Mouse (Mus musculus): ENCODE results near the gene Trpm2.
"Not testable (repeated sequence)": the region's sequence is repeated elsewhere in the genome, so short reads cannot be mapped to it uniquely, and the experiment has no call there.

Trpm2 gene

GRCm38 (mm10) chr10:77978351-77979350, 8.3 kb upstream of the Trpm2 start, which contains the start of gene 1810043G02Rik:
Gene 1810043G02Rik, plus strand, starts transcription at chr10:77978524.
- DNase-seq (ENCODE audit: low spot score) = peak; percentile 100

GRCm38 (mm10) chr10:77976458-77977150, 6.2 kb upstream of the Trpm2 start:
- DNase-seq (ENCODE audit: low spot score) = no peak

DNA sequence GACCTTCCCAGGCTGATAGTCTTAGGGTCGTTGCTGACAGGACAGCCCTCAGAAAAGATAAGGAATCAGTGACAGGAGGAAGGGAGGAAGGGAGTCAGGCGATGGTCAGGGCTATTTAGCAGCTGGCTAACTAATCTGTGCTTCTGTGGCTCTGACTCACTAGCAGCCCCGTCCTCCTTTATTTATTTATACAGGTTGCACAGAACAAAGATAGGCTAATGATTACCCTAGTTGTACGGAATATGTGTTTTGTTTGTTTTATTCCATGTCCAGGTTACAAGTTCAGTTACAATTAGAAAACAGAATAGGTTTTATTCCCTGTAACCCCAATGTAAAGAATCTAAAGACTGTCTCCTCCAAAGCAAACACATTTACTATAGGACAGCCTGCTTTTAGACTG, 5.3 kb upstream of the Trpm2 start:
- DNase-seq (ENCODE audit: low spot score) = no peak

GRCm38 (mm10) chr10:77974811-77975210, 4.4 kb upstream of the Trpm2 start:
- no peak for DNase-seq (ENCODE audit: low spot score)

- DNase-seq (ENCODE audit: low spot score) = no peak
Observed at GRCm38 (mm10) chr10:77974323-77974722, 4.0 kb upstream of the Trpm2 start.

DNA sequence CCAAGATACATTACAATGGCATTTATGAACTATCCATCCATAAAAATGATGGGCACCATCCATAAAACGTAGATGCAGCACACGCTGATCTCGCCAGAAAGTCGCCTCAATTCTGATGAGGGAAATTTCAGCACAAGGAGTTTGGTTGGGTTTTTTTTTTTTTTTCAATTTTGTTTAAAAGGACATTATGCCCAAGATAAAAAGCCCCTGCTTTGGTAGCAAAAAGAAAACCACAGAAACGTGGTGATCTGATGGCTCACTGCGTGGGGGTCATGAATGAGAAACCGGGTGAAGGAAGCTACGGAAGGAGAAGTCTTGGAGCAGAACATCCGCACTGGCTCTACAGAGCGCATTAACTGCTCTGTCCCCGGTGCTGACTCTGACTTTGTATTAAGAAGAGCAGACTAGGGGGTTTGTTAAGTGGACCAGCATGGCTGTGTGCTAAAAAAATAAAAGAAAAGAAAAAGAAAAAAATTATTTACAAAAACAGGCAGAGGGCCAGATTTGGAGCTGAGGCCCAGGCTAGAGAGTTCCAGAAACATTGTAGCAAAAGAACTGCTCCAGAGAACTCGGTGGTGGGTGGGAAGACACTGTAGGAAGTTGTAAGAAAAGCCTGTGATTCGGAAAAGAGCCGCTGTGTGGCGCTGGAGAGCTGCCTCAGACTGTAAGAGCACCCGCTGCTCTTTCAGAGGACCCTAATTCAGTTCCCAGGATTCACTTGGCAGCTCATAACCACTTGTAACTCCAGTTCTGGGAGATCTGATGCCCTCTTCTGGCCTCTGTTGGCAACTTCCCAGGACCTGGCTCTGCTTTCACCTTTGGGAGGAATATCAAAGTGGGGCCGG, 1.6 kb upstream of the Trpm2 start:
- DNase-seq (ENCODE audit: low spot score) = no peak

DNA sequence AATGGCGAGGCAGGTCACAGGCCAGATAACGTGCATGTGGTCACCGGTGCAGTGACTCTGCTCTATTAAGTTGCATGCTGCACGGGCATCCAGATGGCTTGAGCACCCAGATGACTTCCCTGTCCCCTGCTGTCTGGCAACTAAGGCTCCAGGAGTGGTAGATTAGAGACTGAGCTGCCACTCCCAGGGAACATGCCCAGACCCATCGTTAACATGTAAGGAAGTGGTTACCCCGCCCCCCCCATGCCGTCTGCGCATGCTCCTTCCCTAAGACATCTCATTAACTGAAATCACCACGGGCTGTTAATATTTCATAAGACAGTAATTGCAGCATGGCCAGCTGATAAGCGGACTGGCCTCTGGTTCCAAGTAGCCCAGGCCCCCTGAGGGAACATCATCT, 828 bp upstream of the Trpm2 start:
- DNase-seq (ENCODE audit: low spot score) = no peak

- DNase-seq (ENCODE audit: low spot score) = no peak
Observed at GRCm38 (mm10) chr10:77969973-77970325, 414 bp downstream of the Trpm2 start.

DNA sequence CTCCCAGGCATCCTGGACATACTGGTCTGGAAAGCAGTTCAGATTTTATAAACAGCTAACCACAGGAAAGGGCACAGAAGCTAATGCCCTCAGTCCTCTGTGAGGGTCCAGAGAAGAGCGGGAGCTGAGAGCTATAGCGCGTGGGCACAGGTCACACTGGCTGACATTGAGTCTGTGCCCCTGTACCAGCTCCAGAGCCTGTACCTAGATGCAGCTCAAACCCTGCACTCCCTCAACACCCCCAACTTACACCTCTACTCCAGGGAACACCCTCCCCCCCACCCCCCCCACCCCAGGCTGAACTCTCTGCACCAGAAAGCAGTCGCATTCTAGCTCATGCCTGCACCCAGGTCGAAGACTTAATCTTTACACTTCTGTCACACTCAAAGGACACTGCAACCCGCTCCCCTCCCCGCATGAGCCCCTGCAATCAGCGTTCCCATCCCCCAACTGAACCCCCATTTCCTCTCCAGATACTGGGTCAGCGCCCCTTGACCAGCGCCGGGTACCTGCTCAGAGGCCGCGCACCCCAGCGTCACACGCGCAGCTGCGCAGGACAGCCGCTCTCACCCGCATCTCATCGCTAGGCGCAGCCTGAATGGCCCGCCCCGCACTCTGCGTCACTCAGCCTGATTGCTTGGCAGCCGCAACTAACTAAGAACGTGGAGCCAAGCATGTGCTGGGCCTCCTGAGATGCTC, 940 bp downstream of the Trpm2 start:
- DNase-seq (ENCODE audit: low spot score) = no peak

- no peak for DNase-seq (ENCODE audit: low spot score)
Observed at GRCm38 (mm10) chr10:77963971-77964370, 6.4 kb downstream of the Trpm2 start.

DNA sequence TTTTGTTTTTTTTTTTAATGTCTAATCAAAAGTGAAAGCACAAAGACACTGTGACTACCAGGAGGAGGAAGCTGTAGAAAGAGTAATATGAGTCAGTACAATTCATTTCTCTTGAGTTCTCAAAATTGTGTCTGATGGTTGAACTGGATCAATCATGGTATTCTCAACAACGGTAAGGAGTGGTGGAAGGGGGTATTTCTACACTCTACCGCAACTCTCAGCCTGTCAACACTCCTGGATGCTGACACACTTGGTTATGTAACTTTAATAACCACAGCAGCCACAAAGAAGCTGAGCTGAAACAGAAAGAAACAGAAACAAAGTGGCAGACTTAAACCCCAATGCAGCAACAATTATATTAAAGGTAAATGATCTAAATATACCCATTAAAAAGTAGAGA, 7.6 kb downstream of the Trpm2 start:
- DNase-seq (ENCODE audit: low spot score) = no peak

- not testable (repeated sequence) for DNase-seq (ENCODE audit: low spot score)
Observed at GRCm38 (mm10) chr10:77950468-77950867, 19.9 kb downstream of the Trpm2 start.

DNA sequence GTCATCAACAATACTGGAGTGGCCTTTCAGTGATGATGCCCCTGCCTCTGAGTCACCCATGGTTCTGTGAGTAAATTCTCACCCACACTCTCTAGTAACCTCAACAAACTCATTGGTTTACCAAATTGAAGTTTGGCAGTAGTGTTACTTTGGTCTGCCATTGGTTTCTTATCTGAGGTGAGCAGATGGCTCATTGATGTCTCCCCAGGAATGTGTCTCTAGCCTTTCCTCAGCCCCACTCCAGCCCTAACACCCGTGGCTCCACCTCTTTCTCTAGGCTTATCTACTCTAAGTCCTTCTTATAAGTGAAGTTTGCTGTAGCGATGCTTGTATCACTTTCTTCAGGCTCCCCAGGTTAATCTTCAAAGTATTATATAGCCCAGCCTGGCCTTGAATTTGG, 30.7 kb downstream of the Trpm2 start:
- DNase-seq (ENCODE audit: low spot score) = no peak

- DNase-seq (ENCODE audit: low spot score) = no peak
Observed at GRCm38 (mm10) chr10:77927375-77927774, 43.0 kb downstream of the Trpm2 start.

DNA sequence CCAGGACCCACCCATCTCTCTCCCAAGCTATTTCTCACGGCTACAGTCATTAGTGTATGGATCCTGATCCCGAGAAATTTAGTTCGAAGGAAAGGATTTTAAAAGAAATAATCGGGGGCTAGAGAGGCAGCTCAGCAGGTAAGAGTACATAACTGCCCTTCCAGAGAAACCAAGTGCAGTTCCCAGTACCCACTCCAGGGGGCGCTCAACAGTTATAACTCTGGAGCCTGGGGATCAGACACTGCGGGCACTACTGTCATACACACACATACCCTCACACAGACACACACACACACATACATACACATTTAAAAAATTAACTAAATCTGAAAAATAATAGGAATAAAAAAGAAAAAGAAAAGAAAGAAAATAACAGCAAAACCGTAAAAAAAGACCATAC, 44.2 kb downstream of the Trpm2 start:
- peak; percentile 25 for DNase-seq (ENCODE audit: low spot score)

DNA sequence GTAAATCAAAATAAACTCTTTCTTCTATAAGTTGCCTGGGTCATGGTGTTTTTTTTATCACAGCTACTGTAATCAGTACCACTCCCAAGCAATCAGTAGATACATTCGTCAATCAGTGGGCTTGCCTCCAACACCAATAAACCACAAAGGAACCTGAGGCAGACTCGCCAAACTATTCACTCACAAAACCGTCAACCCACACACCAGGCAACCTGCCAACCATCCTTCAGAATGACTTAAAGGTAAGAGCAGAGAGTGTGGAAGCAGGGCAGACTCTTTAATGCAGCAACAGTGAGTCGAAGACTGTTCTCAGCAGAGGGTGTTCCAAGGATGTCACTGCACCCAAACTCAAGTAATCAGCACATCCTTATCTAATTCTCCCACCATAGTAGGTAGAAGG, 47.7 kb downstream of the Trpm2 start:
- DNase-seq (ENCODE audit: low spot score) = peak; percentile 15

DNA sequence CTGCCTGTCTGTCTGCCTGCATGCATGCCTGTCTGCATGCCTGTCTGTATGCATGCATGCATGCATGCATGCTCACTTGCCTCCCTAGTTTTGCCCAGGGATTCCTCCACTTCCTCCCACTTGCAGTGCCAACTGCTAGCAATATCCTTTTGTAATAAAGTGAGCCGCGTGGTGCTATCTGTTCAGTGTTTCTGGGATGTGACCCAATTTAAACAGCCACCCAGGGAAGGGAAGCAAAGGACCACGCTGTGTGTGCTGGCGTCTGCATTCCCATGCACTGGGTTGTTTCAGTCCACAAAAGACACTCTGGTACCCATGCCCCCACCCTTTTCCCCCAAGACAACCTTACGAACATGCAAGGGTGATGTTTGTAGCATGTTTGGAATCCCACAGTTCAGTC, 49.4 kb downstream of the Trpm2 start:
- DNase-seq (ENCODE audit: low spot score) = no peak

DNA sequence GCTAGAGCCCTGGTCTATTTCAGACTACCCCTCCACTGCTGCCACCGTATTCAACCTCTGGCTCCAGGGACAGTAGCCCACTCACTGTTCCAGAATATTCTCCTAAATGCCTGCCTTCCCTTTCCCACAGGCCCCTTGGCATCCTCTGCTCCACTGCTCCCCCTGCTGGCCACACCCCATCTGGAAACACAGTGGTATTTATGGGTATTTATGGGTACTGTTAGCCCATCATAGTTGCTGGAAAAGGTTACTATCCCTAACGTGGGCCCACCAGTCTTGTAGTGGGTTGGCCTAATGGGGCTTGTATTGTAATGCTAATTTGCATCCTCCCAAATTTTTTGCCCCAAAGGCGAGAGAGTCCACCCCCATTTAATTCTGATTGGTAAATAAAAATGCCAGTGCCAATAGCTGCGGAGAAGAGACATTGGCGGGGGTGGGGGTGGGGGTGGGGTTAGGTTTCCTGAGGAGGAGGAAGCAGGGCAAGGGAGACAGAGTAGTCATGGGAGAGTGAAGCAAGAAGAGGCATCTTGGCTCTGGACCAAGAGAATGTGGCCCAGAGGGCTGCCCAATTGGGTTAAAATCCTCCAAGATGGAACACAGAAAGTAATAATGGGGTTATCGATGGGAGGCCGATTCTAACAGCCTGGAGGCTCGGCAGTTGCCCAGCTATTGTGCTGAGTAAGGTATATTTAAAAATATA, 53.6 kb downstream of the Trpm2 start:
- peak; percentile 34 for DNase-seq (ENCODE audit: low spot score)

DNA sequence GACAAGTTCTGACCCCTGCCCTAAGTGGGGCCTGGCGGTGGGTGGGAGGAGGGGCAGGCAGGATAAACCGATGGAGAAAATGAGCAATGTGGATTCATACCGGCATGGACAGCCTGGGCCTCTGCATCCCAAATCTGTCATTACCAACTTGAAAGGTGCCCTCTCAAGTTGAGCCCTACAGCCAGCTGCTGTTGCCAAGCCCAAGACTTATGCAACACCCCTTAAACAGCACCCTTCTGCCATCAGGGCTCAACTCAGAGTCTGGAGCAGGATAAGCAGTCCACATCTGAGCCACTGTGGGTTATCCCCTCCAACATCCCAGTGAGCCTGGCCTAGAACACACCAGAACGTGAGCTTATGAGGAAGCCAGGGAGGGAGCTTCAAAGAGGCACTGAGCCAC, 57.1 kb downstream of the Trpm2 start:
- no peak for DNase-seq (ENCODE audit: low spot score)

DNA sequence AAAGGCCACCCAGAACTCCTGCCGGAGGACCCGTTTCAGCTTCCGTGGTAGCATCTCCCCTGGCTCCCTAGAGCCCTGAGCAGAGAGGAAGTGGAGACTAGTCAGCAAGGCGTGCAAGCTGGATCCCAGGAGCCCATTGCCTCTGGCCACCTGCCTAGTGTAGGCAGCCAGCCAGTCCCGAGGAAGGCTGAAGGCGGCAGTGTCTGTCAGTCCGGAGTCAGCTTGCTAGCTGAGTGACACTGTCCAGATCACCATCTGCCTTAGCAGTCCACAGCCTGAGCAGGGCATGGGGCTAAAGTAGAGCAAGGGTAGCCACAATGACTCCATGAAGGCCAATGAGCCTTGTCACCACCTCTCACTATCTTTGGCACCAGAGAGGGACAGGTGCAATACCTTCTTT, 57.8 kb downstream of the Trpm2 start:
- no peak for DNase-seq (ENCODE audit: low spot score)

All from ovary, postnatal 14 days (tissue).